Mouse (Mus musculus) midbrain, embryonic 16.5 days (tissue): Measurements from ENCODE around the gene Krt32. TPM values are rescaled to one million over a fixed set of nuclear protein-coding genes. Genes with fewer than 3 reads are reported as not detected.

Experiments
- polyA plus RNA-seq: library from polyadenylated mRNA; unstranded; fragments of >200 nt; fragmentation: Nextera tagmentation; extraction: Ambion mirVana; gene quantifications from 2 replicates; pipeline ENCODE4 v1.2.1, GENCODE M21; 2015

Krt32 gene
- polyA plus RNA-seq, 1 experiment from 2014 or later, result not detected

Other genes starting within 250 kb of the Krt32 start
- not detected in 2 replicates for gene Krtap4-16, start 236.6 kb downstream of the Krt32 start, polyA plus RNA-seq
- gene Gm11568, start 230.3 kb downstream of the Krt32 start, polyA plus RNA-seq, result not detected in 2 replicates
- not detected in 2 replicates for gene Gm11559, start 223.8 kb downstream of the Krt32 start, polyA plus RNA-seq
- not detected in 2 replicates for gene Krtap9-1, start 214.8 kb downstream of the Krt32 start, polyA plus RNA-seq
- not detected in 2 replicates for gene Gm11567, start 209.0 kb downstream of the Krt32 start, polyA plus RNA-seq
- not detected in 2 replicates for gene Krtap31-1, start 180.3 kb downstream of the Krt32 start, polyA plus RNA-seq
- gene Gm11565, start 173.5 kb downstream of the Krt32 start, polyA plus RNA-seq, result not detected in 2 replicates
- not detected in 2 replicates for gene Krtap31-2, start 151.9 kb downstream of the Krt32 start, polyA plus RNA-seq
- gene Krtap9-5, start 139.8 kb downstream of the Krt32 start, polyA plus RNA-seq, result not detected in 2 replicates
- not detected in 2 replicates for gene Krtap29-1, start 109.2 kb downstream of the Krt32 start, polyA plus RNA-seq
- gene Krtap16-1, start 101.6 kb downstream of the Krt32 start, polyA plus RNA-seq, result 0.17 TPM in 1 of 2 replicates, not detected in the other
- gene Krtap17-1, start 94.2 kb downstream of the Krt32 start, polyA plus RNA-seq, result 0.84 and 1.4 TPM in 2 replicates
- not detected in 2 replicates for gene Krt33a, start 72.0 kb downstream of the Krt32 start, polyA plus RNA-seq
- 0.11 TPM in 1 of 2 replicates, not detected in the other for gene Krt33b, start 58.4 kb downstream of the Krt32 start, polyA plus RNA-seq
- not detected in 2 replicates for gene Krt34, start 46.7 kb downstream of the Krt32 start, polyA plus RNA-seq
- gene Krt31, start 37.7 kb downstream of the Krt32 start, polyA plus RNA-seq, result not detected in 2 replicates
- gene Krt35, start 8.0 kb upstream of the Krt32 start, polyA plus RNA-seq, result not detected in 2 replicates
- gene Krt36, start 17.4 kb upstream of the Krt32 start, polyA plus RNA-seq, result not detected in 2 replicates
- 0.11 TPM in 1 of 2 replicates, not detected in the other for gene Krt13, start 33.3 kb upstream of the Krt32 start, polyA plus RNA-seq
- 0.31 and 0.40 TPM in 2 replicates for gene Krt15, start 47.7 kb upstream of the Krt32 start, polyA plus RNA-seq
- 2.9 and 3.4 TPM in 2 replicates for gene Krt19, start 60.4 kb upstream of the Krt32 start, polyA plus RNA-seq
- gene Krt9, start 105.0 kb upstream of the Krt32 start, polyA plus RNA-seq, result not detected in 2 replicates
- 0.19 and 0.28 TPM in 2 replicates for gene Krt14, start 119.3 kb upstream of the Krt32 start, polyA plus RNA-seq
- gene Krt16, start 160.7 kb upstream of the Krt32 start, polyA plus RNA-seq, result not detected in 2 replicates
- gene Krt17, start 172.8 kb upstream of the Krt32 start, polyA plus RNA-seq, result 0.50 TPM in 1 of 2 replicates, not detected in the other
- 0.20 TPM in 1 of 2 replicates, not detected in the other for gene Krt42, start 181.6 kb upstream of the Krt32 start, polyA plus RNA-seq
- gene Eif1, start 231.7 kb upstream of the Krt32 start, polyA plus RNA-seq, result 1,185 and 1,247 TPM in 2 replicates
- gene Gast, start 246.2 kb upstream of the Krt32 start, polyA plus RNA-seq, result 0.46 and 1.6 TPM in 2 replicates